Mouse (Mus musculus): ENCODE measurements at regions not wholly inside any gene's neighbourhood (a gene's known extent, or its start where the extent isn't known, plus 50 kb on each side); places are given as distances from the start of the nearest gene placed in this dataset.

GRCm38 (mm10) chr15:52922277-52922676 is 962.4 kb upstream of the Gm7489 start:
- TF ChIP-seq CTCF (IDR thresholded peaks at IDR 0.05; ENCODE audit: extremely low read depth, insufficient read length, insufficient replicate concordance, low read depth, low read length) (no peak), POLR2A (IDR thresholded peaks at IDR 0.05; ENCODE audit: low read depth, low read length) (no peak)

Data from small intestine, adult 2 months (tissue).